Mouse (Mus musculus): Measurements from ENCODE around the gene Usp29.
"Not testable (repeated sequence)": the region's sequence is repeated elsewhere in the genome, so short reads cannot be mapped to it uniquely, and the experiment has no call there.

Usp29 gene

GRCm38 (mm10) chr7:6765240-6765639 is 34.9 kb downstream of the Usp29 start:
- DNase-seq (ENCODE audit: low read depth) = no peak

DNA sequence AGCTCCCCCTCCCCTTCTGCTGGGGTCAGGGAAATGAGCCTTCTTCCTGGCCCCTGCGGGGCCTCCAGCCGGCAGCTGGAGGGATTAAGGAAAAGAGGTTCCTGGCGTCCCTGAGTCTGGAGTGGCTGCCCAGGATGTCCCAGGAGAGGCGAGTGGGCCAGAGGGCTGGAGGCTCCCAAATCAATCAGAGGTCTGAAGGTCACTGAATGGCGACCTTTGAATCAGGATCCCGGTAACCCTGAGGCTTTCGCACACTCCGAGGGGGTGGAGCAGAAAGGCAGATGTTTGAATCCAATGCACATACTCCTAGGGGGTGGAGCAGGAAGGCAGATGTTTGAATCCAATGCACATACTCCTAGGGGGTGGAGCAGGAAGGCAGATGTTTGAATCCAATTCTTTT is 39.9 kb downstream of the Usp29 start:
- DNase-seq (ENCODE audit: low read depth) = no peak

- not testable (repeated sequence) for DNase-seq (ENCODE audit: low read depth)
Observed at GRCm38 (mm10) chr7:6773865-6774413, 43.6 kb downstream of the Usp29 start.

- no peak for DNase-seq (ENCODE audit: low read depth)
Observed at GRCm38 (mm10) chr7:6776314-6777059, 46.1 kb downstream of the Usp29 start.

DNA sequence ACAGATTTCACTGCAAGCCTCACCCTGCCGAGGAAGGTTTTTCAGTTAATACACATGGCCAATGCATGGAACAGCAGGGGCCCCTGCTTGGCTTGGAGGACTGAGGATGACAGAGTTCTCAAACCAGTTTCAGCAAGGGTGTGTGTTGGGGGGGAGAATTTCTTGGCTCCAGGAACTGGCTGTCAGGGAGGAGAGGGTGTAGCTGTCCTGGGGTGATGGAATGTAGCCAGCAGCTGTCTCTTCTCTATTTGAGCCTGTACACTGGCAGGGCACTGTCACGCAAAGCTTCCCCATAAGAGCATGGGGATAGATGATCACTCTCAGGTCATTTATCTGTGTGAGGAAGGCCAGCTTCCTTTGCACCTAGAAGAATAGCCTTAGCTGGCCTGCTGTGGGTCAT is 46.7 kb downstream of the Usp29 start:
- no peak for DNase-seq (ENCODE audit: low read depth)

- DNase-seq (ENCODE audit: low read depth) = no peak
Observed at GRCm38 (mm10) chr7:6777689-6778088, 47.3 kb downstream of the Usp29 start.

- no peak for DNase-seq (ENCODE audit: low read depth)
Observed at GRCm38 (mm10) chr7:6779172-6779571, 48.8 kb downstream of the Usp29 start.

- no peak for DNase-seq (ENCODE audit: low read depth)
Observed at GRCm38 (mm10) chr7:6781541-6781940, 51.2 kb downstream of the Usp29 start.

DNA sequence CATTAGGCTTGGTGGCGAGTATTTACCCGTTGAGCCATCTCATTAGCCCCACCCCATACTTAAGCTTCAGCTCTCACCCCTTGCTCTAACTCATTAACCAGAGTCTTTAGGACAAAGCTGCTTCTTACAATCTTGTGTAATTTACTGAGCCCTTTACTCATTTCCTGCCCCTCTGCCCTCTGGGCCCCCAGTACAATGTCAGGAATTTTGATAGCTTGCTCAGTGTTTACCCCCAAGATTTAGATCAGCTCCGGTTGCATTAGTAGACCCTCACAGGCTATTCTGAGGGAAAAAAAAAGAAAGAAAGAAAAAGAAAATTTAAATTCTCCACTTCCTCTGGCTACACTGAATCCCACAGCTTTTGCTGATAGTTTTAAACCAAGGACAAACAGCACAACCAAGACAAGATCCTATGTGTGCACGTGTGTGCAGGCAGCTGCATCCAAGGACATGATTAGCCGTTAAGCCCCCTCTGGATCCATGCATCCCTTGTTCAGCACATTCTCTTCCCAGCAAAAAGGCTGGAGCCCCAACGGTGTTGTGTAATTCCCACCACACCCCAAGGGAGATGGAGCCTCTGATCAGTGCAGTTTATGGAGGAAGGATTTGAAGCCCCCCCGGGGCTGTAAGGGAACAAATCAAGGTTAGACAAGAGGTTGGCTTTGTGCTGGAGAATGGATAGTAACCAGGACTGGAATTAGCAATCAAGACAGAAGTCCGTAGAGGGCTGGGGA is 54.1 kb downstream of the Usp29 start:
- DNase-seq (ENCODE audit: low read depth) = no peak

DNA sequence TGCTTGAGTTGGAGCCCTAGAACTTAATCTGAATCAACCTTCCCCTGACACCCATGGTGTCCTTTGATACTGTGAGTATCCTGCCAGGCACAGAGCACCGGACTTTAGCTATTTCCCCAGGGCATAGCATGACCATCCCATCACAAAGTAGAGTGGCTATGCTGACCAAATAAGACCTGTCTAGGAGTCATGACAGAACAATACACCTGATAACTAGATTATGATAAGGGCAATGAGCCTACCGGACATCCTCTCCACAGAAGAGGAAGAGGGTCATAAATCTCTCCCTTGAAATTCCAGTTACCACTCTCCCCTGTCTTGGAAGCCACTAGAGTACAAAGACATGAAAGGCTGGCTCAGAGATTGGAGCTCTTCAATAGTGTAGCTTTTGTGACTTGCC is 56.6 kb downstream of the Usp29 start:
- no peak for DNase-seq (ENCODE audit: low read depth)

GRCm38 (mm10) chr7:6788101-6788500 is 57.7 kb downstream of the Usp29 start:
- no peak for DNase-seq (ENCODE audit: low read depth)

- no peak for DNase-seq (ENCODE audit: low read depth)
Observed at GRCm38 (mm10) chr7:6791286-6792065, 61.1 kb downstream of the Usp29 start.

GRCm38 (mm10) chr7:6793240-6793639 is 62.9 kb downstream of the Usp29 start:
- DNase-seq (ENCODE audit: low read depth) = no peak

GRCm38 (mm10) chr7:6793811-6794210 is 63.4 kb downstream of the Usp29 start:
- no peak for DNase-seq (ENCODE audit: low read depth)

- no peak for DNase-seq (ENCODE audit: low read depth)
Observed at GRCm38 (mm10) chr7:6797408-6797807, 67.0 kb downstream of the Usp29 start.

DNA sequence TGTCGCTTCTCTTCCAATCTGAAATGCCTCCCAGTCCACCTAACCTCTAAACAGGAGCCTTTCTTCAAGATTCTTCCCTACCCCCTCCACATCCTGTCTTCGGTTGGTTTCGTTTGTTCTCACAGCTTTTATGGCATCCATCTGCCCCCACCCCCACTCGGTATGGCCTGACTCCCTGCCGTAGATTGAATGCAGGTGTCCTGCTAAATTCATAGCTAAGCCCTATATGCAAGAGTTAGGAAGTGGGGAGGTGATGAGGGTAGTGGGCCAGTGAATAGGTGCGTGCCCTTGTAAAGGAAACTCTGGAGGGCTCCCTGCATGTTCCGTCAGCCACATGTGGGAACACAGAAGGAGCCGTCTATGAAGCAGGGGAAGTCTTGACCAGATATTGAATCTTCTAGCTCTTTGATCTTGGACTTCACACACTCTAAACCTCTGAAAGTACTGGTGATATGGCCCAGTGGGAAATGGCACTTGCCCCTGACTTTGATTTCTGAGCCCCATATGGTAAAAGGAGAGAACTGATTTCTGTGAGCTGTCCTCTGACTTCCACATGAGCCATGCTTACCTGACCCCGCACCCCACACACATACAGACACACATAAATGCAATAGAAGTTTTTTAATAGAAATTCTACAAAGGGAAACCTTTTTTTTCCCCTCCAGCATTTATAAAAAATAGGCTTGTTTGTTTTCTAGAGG is 68.9 kb downstream of the Usp29 start:
- DNase-seq (ENCODE audit: low read depth) = no peak

- DNase-seq (ENCODE audit: low read depth) = no peak
Observed at GRCm38 (mm10) chr7:6800586-6801441, 70.4 kb downstream of the Usp29 start.

- no peak for DNase-seq (ENCODE audit: low read depth)
Observed at GRCm38 (mm10) chr7:6801642-6802041, 71.3 kb downstream of the Usp29 start.

DNA sequence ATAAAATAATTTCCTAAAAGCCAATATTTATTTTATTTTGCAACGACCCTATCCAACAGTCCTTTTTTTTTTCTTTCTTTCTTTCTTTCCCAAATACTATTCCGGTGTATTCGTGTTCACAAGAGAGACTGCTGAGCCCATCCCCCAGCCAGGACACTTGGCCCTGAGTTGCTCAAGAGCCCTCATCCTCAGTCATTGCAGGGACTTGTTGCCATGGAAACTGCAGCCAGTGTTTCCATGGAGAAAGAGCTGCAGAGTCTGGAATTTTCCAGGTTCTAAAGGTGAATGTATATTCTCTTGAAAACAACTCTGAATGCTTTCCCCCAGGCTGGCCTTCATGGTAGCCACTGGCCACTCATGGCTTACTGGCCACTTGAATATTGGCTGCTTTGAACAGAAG is 80.2 kb downstream of the Usp29 start:
- no peak for DNase-seq (ENCODE audit: low read depth)

- no peak for DNase-seq (ENCODE audit: low read depth)
Observed at GRCm38 (mm10) chr7:6814971-6815370, 84.6 kb downstream of the Usp29 start.
